Mouse (Mus musculus) A20 (cell line): ENCODE results near the gene Col8a2.
A peak's percentile ranks its signal among the peaks of the same experiment; 100 is the strongest.

ENCODE experiments used
- DNase-seq: peaks from one replicate; pipeline ENCODE4 v3.0.0-alpha.2; 2011; ENCODE audit warnings: low read depth, low spot score

Col8a2 gene

DNA sequence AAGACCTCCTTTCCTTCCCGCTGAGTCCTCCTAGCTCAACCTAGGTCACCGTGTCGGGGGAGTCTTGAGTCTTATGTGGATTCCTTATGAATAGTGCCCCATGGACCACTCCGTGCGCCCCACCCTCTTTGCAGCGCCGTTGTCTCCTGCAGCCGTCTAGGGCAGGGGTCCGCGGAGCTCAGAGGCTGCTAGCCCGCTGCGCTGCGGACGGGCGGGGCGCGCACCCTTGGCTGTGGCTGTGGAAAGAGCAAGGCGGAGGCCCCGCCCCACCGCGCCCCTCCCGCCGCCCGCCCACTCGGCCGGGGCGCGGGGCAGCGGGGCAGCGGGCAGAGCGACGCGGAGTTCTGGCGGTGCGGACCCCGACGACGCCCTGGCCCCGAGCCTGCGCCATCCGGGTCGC lies at the start of gene Col8a2:
Col8a2 (plus strand) TSS at position 302 of the 400 bp plus-strand sequence.
- no peak for DNase-seq

- DNase-seq = no peak
Observed at GRCm38 (mm10) chr4:126237721-126238242, 48.8 kb upstream of the Col8a2 start.

GRCm38 (mm10) chr4:126239862-126240475 lies 46.6 kb upstream of the Col8a2 start:
- no peak for DNase-seq

- DNase-seq = no peak
Observed at GRCm38 (mm10) chr4:126241956-126242355, 44.6 kb upstream of the Col8a2 start.

DNA sequence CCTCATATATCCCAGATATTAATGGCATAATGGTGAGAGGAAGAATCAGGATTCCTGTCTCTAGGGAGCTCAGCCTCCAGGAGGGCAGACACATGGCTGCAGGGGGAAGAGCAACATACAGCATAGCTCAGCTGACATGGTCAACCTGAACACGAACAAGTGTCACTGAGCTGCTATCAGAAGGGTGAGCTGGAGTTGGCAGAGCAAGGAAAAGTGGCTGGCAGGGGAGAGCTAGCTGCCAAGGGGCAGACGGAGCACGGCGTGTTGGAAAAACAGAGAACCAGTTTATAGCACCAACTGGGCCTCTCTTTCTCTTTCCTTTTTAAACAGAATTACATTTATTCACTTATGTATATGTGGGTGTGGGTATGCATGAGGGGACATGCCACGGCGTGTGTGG lies 44.1 kb upstream of the Col8a2 start:
- DNase-seq = no peak

DNA sequence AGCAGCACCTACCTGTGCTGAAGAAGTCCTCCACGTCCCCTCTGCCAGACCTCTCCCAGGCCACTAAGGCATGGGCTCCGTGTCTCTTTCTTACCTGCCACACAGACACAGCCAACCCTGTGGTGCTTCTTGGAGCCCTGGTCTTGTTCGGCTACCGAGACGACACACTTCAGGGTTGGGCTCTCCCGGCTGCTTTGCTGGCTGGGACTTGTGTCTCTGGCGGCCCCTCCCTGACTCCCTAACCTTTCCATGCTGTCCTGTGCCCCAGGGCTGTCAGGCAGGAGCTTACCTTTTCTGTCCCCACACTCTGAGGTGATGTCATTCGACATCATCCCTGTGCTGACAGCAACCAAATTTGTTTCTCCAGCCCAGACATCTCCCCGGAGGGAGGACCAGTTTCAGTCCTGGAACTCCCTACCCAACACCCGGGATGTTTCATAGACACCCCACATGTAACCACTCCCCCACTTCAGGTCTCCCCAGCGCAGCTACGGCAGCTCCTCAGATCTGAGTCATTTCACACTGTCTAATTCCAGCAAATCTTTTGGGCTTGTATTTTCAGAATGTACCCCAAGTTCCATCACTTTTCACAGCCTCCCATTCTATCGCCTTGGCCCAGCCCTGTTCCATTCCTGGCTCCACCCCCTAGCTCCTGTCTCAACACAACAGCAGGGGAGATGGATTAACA lies 40.2 kb upstream of the Col8a2 start:
- DNase-seq = no peak

- DNase-seq = no peak
Observed at GRCm38 (mm10) chr4:126248261-126248868, 38.2 kb upstream of the Col8a2 start.

DNA sequence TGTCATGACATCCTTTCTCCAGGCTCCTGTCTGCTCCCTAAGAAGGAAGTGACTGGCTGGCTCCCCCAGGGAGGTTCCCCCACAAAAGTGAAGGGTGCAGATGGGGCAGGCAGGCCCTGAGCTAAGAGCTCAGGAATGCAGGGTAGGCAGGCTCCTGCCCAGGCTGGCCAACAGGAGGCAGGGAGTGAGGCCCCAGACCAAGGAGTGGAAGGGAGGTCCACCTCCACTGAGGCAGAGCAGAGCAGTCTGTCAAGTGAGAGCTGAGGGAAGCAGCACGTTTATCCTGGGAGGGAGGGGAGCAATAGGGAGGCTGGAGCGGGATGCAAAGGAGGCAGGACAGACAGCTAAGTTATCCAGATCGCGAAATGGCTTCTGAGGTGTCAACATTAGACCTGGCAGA lies 35.9 kb upstream of the Col8a2 start:
- no peak for DNase-seq

DNA sequence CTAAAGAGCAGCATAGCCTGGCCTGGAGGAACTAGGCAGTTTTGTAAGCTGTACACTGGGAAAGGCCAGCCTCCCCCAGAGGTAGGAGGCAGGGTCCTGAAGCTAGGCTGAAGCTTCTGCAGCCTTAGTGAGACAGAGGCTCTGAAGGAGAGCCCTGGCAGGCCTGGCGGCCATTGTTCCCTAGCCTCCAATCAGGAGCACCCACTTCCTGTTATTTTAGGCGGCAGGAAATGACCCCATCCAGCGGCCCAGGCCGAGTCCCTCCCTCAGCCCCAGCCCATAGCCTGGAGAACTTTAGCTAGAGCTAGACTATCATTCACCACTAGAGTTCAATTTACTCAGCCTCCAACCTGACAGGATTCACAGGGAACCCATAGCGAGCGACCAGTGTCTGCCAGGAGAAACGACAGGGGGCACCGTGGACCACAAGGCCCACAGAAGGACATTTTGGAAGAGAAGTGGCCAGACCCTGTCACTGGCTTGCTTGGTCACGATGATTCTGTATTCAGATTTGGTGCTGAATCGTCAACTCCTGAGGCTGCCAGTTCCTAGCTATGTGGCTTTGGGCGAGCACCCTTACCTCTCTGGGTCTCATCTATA lies 34.8 kb upstream of the Col8a2 start:
- DNase-seq = no peak

- DNase-seq = no peak
Observed at GRCm38 (mm10) chr4:126252411-126253237, 34.0 kb upstream of the Col8a2 start.

GRCm38 (mm10) chr4:126253637-126254272 lies 32.8 kb upstream of the Col8a2 start:
- no peak for DNase-seq

GRCm38 (mm10) chr4:126254315-126255112 lies 32.1 kb upstream of the Col8a2 start:
- DNase-seq = no peak

DNA sequence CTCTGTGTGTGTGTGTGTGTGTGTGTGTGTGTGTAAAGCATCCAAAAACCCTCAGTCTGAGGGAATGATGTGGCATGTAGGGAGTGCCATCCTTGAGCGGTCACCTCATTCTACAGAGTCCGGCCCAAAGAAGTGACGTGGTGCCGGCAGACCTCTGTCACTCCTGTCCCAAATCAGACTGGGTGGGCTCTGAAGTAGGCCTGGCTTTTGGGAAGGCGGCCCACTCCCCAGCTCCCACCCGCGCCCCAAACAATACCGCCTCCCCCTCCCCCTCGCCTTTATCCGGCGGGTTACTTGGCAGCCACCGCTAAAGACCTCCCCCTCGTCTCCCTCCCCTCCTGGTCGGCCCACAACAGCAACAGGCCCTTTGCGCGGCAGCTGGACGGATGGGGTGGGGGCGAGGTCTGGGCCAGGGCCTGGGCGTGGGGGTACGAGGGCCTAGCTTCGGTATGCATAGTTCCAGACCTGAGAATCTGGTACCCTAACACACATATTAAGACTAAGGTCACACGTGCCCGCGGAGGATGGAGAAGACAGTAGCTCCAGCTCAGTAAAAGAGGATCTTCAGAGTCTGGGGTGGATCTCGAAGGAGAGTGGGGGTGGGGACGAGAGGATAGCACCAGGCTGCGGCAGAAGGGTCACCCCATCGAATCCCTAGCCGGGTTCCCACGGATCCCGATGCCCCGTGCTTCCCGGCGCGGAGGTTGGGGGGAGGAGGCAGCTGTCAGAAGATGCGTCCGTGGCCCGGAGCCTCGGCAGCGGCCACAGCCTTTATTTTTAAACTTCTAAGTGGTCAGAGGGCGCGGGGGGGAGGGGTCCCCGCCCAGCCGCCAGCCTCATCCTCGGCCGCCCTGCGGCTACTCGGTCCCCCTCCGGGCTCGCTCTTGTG lies 31.2 kb upstream of the Col8a2 start:
- DNase-seq = peak; percentile 59

DNA sequence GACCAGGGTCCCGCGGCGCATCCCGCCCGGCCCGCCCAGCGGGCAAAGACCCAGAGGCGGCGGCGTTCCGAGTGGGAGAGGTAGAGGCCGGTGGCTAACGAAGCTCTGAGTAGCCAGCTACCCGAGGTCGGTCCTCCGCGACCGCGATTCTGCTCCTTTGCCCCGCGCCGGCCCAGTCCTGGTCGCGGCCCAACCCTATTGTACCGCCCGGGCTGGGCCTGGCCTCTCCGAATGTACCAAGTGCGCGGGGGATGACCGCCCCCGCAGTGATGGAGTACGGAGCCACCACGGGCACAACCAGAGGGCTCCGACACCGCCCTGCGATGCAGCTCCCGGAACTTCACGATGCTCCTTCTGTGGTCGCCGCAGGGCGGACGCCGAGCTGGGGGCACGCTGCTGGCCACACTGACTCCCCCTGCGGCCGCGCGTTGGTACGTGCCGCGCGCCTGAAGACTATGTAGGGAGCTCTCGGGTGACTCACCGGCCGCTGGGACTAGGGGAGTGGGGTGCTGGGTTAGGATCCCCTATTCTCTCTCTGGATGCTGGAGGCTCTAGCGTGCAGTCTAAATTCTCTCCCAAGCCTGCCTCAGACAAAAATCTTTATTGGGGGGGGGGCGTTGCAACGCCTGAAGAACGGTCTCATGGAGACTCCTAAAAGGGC lies 30.3 kb upstream of the Col8a2 start, which contains the start of gene Map7d1:
Map7d1 (minus strand) TSS at position 213 of the 661 bp plus-strand sequence.
- peak; percentile 95 for DNase-seq

DNA sequence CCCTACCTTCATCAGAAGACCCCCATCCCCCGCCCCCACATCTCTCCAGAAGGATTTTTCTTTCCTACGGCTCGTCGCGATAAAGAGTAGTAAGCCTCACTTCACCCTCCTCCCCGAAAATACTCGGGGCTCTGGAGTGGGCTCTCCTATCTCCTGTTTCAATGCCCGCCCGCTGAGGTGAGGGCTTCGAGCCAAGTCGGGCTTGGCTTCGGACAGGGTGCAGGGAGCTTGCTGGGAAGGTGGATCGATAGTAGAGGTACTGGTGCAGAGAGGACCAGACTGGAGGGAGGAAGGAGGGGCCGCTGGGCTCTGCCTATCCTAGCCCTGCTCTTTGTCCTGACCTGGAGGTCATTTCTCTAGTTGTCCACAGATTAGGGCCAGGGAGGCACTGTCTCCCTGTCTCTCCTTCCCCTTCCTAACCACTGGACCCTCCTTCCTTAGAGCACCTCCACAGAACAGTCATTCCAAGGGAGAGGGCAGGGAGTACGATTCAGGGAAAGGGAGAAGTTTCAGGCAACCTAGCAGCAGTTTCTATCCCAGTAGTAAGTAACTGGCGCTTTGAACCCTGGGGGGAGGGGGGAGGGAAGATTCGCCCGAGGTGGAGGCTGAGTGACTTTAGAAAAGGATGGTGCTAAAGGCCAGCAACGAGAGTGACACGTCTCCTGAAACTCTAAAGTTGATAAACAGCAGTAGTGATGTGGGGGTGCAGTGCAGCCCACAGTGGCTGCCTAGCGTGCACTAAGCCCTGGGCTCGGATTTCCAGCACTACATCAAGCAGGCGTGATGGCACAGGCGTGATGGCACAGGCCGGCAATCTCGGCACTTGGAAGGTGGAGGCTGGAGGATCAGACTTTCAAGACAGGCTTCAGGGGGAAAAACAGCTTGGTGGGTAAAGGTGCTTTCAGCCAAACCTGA lies 29.4 kb upstream of the Col8a2 start:
- DNase-seq = peak; percentile 37

DNA sequence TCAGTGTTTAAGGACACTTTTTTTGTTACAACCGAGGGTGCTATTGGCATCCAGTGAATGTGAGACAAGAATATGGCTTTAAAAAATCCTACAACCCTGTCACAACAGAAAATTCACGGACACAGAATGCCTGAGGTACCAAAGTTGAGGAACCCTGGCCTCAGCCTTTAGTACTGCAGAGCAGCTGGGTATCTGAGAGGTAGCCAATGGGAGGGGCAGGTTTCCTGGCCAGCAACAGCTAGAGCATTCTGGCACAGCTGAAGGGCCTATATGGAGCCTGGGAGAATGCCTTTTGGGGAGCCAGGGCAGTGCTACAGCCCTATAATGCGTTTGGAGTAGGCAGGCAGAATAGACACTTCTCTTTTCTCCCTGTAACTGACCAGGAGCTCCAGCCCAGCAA lies 27.5 kb upstream of the Col8a2 start:
- DNase-seq = no peak

DNA sequence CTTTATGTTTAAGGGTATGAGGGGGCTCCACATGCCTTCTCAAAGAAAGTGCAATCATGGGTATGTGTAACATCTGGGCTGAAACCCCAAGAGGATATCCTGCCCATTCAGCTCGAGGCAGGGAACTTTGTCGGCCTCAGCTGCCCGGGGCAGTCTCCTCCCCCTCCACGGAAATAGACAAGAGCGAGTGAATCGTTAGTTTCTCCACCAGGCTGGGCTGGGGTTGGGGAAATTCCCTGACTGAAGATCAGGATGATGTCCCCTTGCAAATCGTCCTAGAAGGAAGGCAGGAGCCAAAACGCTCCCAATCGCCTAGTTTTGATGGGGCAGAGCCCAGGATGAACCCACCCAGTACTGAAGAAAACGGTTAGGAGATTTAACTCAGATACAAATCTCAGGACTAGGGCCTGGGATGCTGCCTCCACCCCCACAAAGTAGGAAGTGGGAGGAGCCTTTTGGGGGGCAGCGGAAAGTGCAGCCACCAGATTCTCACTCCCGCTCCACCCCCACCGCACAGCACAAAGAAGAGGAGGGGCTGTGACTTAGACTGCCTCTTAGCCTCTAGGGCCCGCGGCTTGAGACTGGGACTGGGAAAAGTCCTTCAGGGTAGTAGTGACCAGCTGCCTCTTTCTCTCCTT lies 27.0 kb upstream of the Col8a2 start:
- DNase-seq = peak; percentile 95
